Mouse (Mus musculus) adrenal gland (tissue): ENCODE measurements around the gene Zfp367.

ENCODE experiments used
- intact Hi-C: fragments of 180-260 bp; cut with DNase I; formaldehyde crosslinking; loops from one replicate; pipeline ENCODE4 v1.15.1; 2025
- long read RNA-seq, 2 experiments: library from polyadenylated mRNA; unstranded; transcript quantifications; one replicate each; pipeline ENCODE4 v2.0.0; 2020; ENCODE audit warnings: borderline replicate concordance in 1 of 2; ENCODE audit not compliant: insufficient replicate concordance in 1 of 2

The Zfp367 gene
- long read RNA-seq, experiment 1, partial matches to known transcripts: 0 of 8 reads
- long read RNA-seq, experiment 1, other reads (novel, unspliced or antisense): 4 of 8 reads
- long read RNA-seq, experiment 2, transcript Zfp367-204 (5 exons, 641 nt): major isoform, 9 of 15 reads
- long read RNA-seq, experiment 2, partial matches to known transcripts: 0 of 15 reads
- long read RNA-seq, experiment 2, other reads (novel, unspliced or antisense): 4 of 15 reads

GRCm38 (mm10) chr13:64153083-64153682 lies at the start of gene Zfp367:
Gene Zfp367, minus strand, starts transcription at chr13:64153202.
- intact Hi-C loops: no loop called here

GRCm38 (mm10) chr13:64200911-64201310 lies 47.9 kb upstream of the Zfp367 start:
- intact Hi-C loops: no loop called here

GRCm38 (mm10) chr13:64198310-64198709 lies 45.3 kb upstream of the Zfp367 start:
- intact Hi-C loops: no loop called here

GRCm38 (mm10) chr13:64197899-64198298 lies 44.9 kb upstream of the Zfp367 start:
- intact Hi-C loops: no loop called here

- intact Hi-C loops: no loop called here
These were observed 34.1 kb upstream of the Zfp367 start for GRCm38 (mm10) chr13:64187065-64187464.

GRCm38 (mm10) chr13:64186516-64186915 lies 33.5 kb upstream of the Zfp367 start:
- intact Hi-C loops: no loop called here

GRCm38 (mm10) chr13:64185586-64185985 lies 32.6 kb upstream of the Zfp367 start:
- intact Hi-C loops: no loop called here

GRCm38 (mm10) chr13:64185176-64185575 lies 32.2 kb upstream of the Zfp367 start:
- intact Hi-C loops: no loop called here

- intact Hi-C loops: loop anchor here (5.0 kb wide), 2 partner anchors 63 to 123 kb away; no protein-coding TSS in a partner anchor
These were observed 31.4 kb upstream of the Zfp367 start for GRCm38 (mm10) chr13:64184361-64184760.

- intact Hi-C loops: loop anchor here (5.0 kb wide), 2 partner anchors 64 to 124 kb away; no protein-coding TSS in a partner anchor
These were observed 30.6 kb upstream of the Zfp367 start for GRCm38 (mm10) chr13:64183583-64183982.

GRCm38 (mm10) chr13:64182091-64182490 lies 29.1 kb upstream of the Zfp367 start:
- intact Hi-C loops: loop anchor here (5.0 kb wide), 2 partner anchors 65 to 125 kb away; no protein-coding TSS in a partner anchor

GRCm38 (mm10) chr13:64180888-64181287 lies 27.9 kb upstream of the Zfp367 start:
- intact Hi-C loops: loop anchor here (5.0 kb wide), 2 partner anchors 66 to 126 kb away; no protein-coding TSS in a partner anchor

- intact Hi-C loops: loop anchor here (5.0 kb wide), 2 partner anchors 67 to 127 kb away; no protein-coding TSS in a partner anchor
These were observed 27.3 kb upstream of the Zfp367 start for GRCm38 (mm10) chr13:64180300-64180699.

- intact Hi-C loops: no loop called here
These were observed 26.0 kb upstream of the Zfp367 start for GRCm38 (mm10) chr13:64178746-64179652.

GRCm38 (mm10) chr13:64178000-64178399 lies 25.0 kb upstream of the Zfp367 start:
- intact Hi-C loops: no loop called here

- intact Hi-C loops: no loop called here
These were observed 16.7 kb upstream of the Zfp367 start for GRCm38 (mm10) chr13:64169746-64170145.

- intact Hi-C loops: no loop called here
These were observed 10.2 kb upstream of the Zfp367 start for GRCm38 (mm10) chr13:64163147-64163715.

- intact Hi-C loops: no loop called here
These were observed 9.6 kb upstream of the Zfp367 start for GRCm38 (mm10) chr13:64162626-64163025.

- intact Hi-C loops: no loop called here
These were observed 9.1 kb upstream of the Zfp367 start for GRCm38 (mm10) chr13:64161916-64162611.

GRCm38 (mm10) chr13:64161548-64161915 lies 8.5 kb upstream of the Zfp367 start, which contains the start of gene Habp4:
Gene Habp4, plus strand, starts transcription at chr13:64161824.
- intact Hi-C loops: no loop called here

- intact Hi-C loops: no loop called here
These were observed 4.0 kb upstream of the Zfp367 start for GRCm38 (mm10) chr13:64156966-64157365.
